Mouse (Mus musculus) C3H10T1/2 (cell line): Measurements from ENCODE around the gene Sult1c2. TPM values are rescaled to one million over a fixed set of nuclear protein-coding genes. Genes with fewer than 3 reads are reported as not detected.

Experiments used
- polyA plus RNA-seq, 2 experiments: library from polyadenylated mRNA; unstranded; fragments of >200 nt; fragmentation: generic; extraction: Trizol; gene quantifications; one replicate each; pipeline ENCODE4 v1.2.1; 2012; ENCODE audit warnings: missing spikeins in 2 of 2

Sult1c2 gene
- not detected for polyA plus RNA-seq

DNA sequence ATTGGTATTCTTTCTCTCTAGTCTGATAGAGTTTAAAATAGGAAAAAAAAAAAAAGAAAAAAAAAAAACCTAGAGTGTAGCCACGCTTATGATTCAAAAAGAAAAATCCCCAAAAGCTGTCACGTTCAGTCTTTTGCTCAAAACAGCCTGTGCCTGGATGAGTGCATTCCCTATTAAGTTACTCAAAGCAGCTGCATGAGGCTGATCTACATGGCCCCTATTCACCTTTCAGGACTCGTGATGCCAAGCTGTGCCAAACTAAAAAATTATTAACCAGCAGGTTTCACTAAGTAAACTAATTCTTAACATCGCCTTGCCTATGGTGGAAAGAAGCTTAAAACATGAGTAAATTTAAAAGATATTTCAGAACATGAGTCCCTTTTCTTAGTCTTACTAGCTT is at the start of gene Sult1c2:
TSS of gene Sult1c2 (minus strand) at position 134 of the 400 bp plus-strand sequence.

Other genes starting within 250 kb of the Sult1c2 start
- 1 to 10 TPM in 1 of 2 experiments, under 1 TPM in 1; 0.67 to 5.9 TPM for gene Sgo1, start 157.0 kb downstream of the Sult1c2 start, polyA plus RNA-seq
- under 1 TPM in 1 of 2 experiments, not detected in 1; 0.04 TPM for gene Sult1c1, start 144.3 kb upstream of the Sult1c2 start, polyA plus RNA-seq